Mouse (Mus musculus) CH12.LX (cell line): ENCODE measurements around the gene Tbc1d14. TPM values are rescaled to one million over a fixed set of nuclear protein-coding genes. Genes with fewer than 3 reads are reported as not detected.

Source experiments
- DNase-seq: peaks from one replicate; pipeline ENCODE4 v3.0.0-alpha.2; 2013; ENCODE audit errors: extremely low read depth
- H3K27ac ChIP-seq: 2 replicates; pipeline ENCODE4 v1.5.1; 2012; ENCODE audit warnings: low read depth, mild to moderate bottlenecking, control low read depth, moderate library complexity; ENCODE audit not compliant: insufficient read depth
- H3K27me3 ChIP-seq: replicated peaks from 2 replicates; pipeline ENCODE3; 2012; ENCODE audit warnings: inconsistent platforms
- H3K36me3 ChIP-seq, 2 experiments: replicated peaks in 1 of 2; 2 replicates each; pipeline versions ENCODE3 to v1.6.1; 2012; ENCODE audit warnings: inconsistent platforms in 1 of 2, low read length in 1 of 2, mild to moderate bottlenecking in 1 of 2, mixed read lengths in 1 of 2, moderate library complexity in 1 of 2; ENCODE audit not compliant: control insufficient read depth in 1 of 2, insufficient read depth in 1 of 2
- H3K4me1 ChIP-seq, 2 experiments: 2 replicates each; pipeline ENCODE4 v1.6.1; 2012; ENCODE audit warnings: inconsistent platforms in 1 of 2, moderate library complexity in 1 of 2; ENCODE audit not compliant: insufficient read depth in 2 of 2, control insufficient read depth in 1 of 2
- H3K4me2 ChIP-seq: 2 replicates; pipeline ENCODE4 v1.6.1; 2012; ENCODE audit warnings: low read depth, mild to moderate bottlenecking, control low read depth; ENCODE audit not compliant: poor library complexity, insufficient read depth, severe bottlenecking
- H3K4me3 ChIP-seq, 3 experiments: fragments of 150-350 bp in 1 of 3; sonication (generic) in 1 of 3; replicated peaks in 1 of 3; 2 replicates each; pipeline versions ENCODE3 to v1.5.1; 2011 to 2012; ENCODE audit warnings: low read depth in 2 of 3, low read length in 2 of 3, mild to moderate bottlenecking in 2 of 3, moderate library complexity in 2 of 3, control low read depth in 1 of 3, improper control_type of control experiment in 1 of 3, inconsistent platforms in 1 of 3, mixed read lengths in 1 of 3; ENCODE audit not compliant: poor library complexity in 1 of 3
- H3K79me2 ChIP-seq: replicated peaks from 2 replicates; pipeline ENCODE4 v1.6.1; 2012; ENCODE audit warnings: mild to moderate bottlenecking, moderate library complexity; ENCODE audit not compliant: control insufficient read depth, poor library complexity, insufficient read depth, severe bottlenecking; ENCODE audit errors: extremely low read depth
- H3K9ac ChIP-seq: 2 replicates; pipeline ENCODE4 v1.6.1; 2012; ENCODE audit warnings: low read depth, mild to moderate bottlenecking, control low read depth, moderate library complexity; ENCODE audit not compliant: insufficient read depth
- H3K9me3 ChIP-seq: replicated peaks from 2 replicates; pipeline ENCODE3; 2012; ENCODE audit warnings: low read length, inconsistent platforms, mixed read lengths
- BHLHE40 ChIP-seq: IDR thresholded peaks from 2 replicates; pipeline ENCODE4 v1.6.1; 2011; ENCODE audit warnings: mild to moderate bottlenecking, low read depth, low read length, improper control_type of control experiment
- CTCF ChIP-seq, 2 experiments: IDR thresholded peaks in 1 of 2; conservative IDR thresholded peaks in 1 of 2; 2 replicates each; pipeline ENCODE4 v1.5.1; 2011 to 2012; ENCODE audit warnings: low read depth in 2 of 2, low read length in 2 of 2, improper control_type of control experiment in 1 of 2, inconsistent platforms in 1 of 2, mild to moderate bottlenecking in 1 of 2, moderate library complexity in 1 of 2
- E2F4 ChIP-seq: IDR thresholded peaks from 2 replicates; pipeline ENCODE4 v1.6.1; 2011; ENCODE audit warnings: low read depth, low read length, improper control_type of control experiment; ENCODE audit not compliant: insufficient replicate concordance
- ETS1 ChIP-seq: conservative IDR thresholded peaks from 2 replicates; pipeline ENCODE4 v1.6.1; 2012; ENCODE audit warnings: low read depth, mild to moderate bottlenecking, inconsistent platforms, low read length, improper control_type of control experiment, moderate library complexity
- JUN ChIP-seq: IDR thresholded peaks from 2 replicates; pipeline ENCODE4 v1.6.1; 2011; ENCODE audit warnings: low read depth, mild to moderate bottlenecking, low read length, improper control_type of control experiment, moderate library complexity; ENCODE audit not compliant: insufficient read depth
- JUND ChIP-seq: conservative IDR thresholded peaks from 2 replicates; pipeline ENCODE4 v1.6.1; 2011; ENCODE audit warnings: low read depth, low read length, improper control_type of control experiment
- KAT2A ChIP-seq: IDR thresholded peaks from 2 replicates; pipeline ENCODE4 v1.6.1; 2012; ENCODE audit warnings: low read length, improper control_type of control experiment, inconsistent platforms; ENCODE audit not compliant: insufficient replicate concordance
- MAFK ChIP-seq: IDR thresholded peaks from 2 replicates; pipeline ENCODE4 v1.6.1; 2011; ENCODE audit warnings: low read length, improper control_type of control experiment; ENCODE audit not compliant: insufficient replicate concordance
- MXI1 ChIP-seq: IDR thresholded peaks from 2 replicates; pipeline ENCODE4 v1.6.1; 2011; ENCODE audit warnings: mild to moderate bottlenecking, low read depth, low read length, improper control_type of control experiment
- MYC ChIP-seq: IDR thresholded peaks from 2 replicates; pipeline ENCODE4 v1.6.1; 2011; ENCODE audit warnings: low read depth, mild to moderate bottlenecking, improper control_type of control experiment, low read length
- POLR2A ChIP-seq: IDR thresholded peaks from 2 replicates; pipeline ENCODE4 v1.6.1; 2011; ENCODE audit warnings: low read depth, mild to moderate bottlenecking, improper control_type of control experiment, low read length
- POLR2AphosphoS2 ChIP-seq: IDR thresholded peaks from 2 replicates; pipeline ENCODE4 v1.6.1; 2011; ENCODE audit warnings: low read depth, low read length, improper control_type of control experiment
- RAD21 ChIP-seq: IDR thresholded peaks from 2 replicates; pipeline ENCODE4 v1.6.1; 2011; ENCODE audit warnings: low read depth, mild to moderate bottlenecking, low read length, improper control_type of control experiment, moderate library complexity
- RCOR1 ChIP-seq: conservative IDR thresholded peaks from 2 replicates; pipeline ENCODE4 v1.6.1; 2012; ENCODE audit warnings: low read depth, mild to moderate bottlenecking, inconsistent platforms, low read length, improper control_type of control experiment
- SIN3A ChIP-seq: IDR thresholded peaks from 2 replicates; pipeline ENCODE4 v1.6.1; 2012; ENCODE audit warnings: low read length, improper control_type of control experiment, inconsistent platforms
- SMC3 ChIP-seq: IDR thresholded peaks from 2 replicates; pipeline ENCODE4 v1.6.1; 2011; ENCODE audit warnings: low read depth, low read length, improper control_type of control experiment
- TBP ChIP-seq: conservative IDR thresholded peaks from 2 replicates; pipeline ENCODE4 v1.6.1; 2011; ENCODE audit warnings: low read depth, low read length, improper control_type of control experiment
- UBTF ChIP-seq: IDR thresholded peaks from 2 replicates; pipeline ENCODE4 v1.6.1; 2012; ENCODE audit warnings: low read depth, mild to moderate bottlenecking, inconsistent platforms, low read length, improper control_type of control experiment, moderate library complexity
- USF2 ChIP-seq: conservative IDR thresholded peaks from 2 replicates; pipeline ENCODE4 v1.6.1; 2011; ENCODE audit warnings: low read depth, low read length, improper control_type of control experiment
- ZC3H11A ChIP-seq: IDR thresholded peaks from 2 replicates; pipeline ENCODE4 v1.6.1; 2012; ENCODE audit warnings: low read depth, mild to moderate bottlenecking, inconsistent platforms, low read length, improper control_type of control experiment
- ZKSCAN1 ChIP-seq: IDR thresholded peaks from 2 replicates; pipeline ENCODE4 v1.6.1; 2012; ENCODE audit warnings: low read depth, inconsistent platforms, low read length, improper control_type of control experiment, borderline replicate concordance
- dilution Hi-C: fragments of 300-500 bp; cut with MboI; formaldehyde crosslinking; loops from 2 replicates; pipeline ENCODE4 v1.14.3; 2020; ENCODE audit warnings: low sequenced_read_pairs; ENCODE audit not compliant: extremely low pct_unique_long_range_greater_than_20kb, extremely low pct_ligation_motif_present
- in situ Hi-C: fragments of 300-500 bp; cut with MboI; formaldehyde crosslinking; loops from 3 replicates; pipeline ENCODE4 v1.14.3; 2019; ENCODE audit warnings: low sequenced_read_pairs, low pct_ligation_motif_present, low pct_unique_long_range_greater_than_20kb, mixed read lengths
- polyA plus RNA-seq: library from polyadenylated mRNA; unstranded; fragments of >175 nt; gene quantifications from 2 replicates; pipeline ENCODE4 v1.2.1, GENCODE M21; 2012; ENCODE audit warnings: low read depth; ENCODE audit not compliant: insufficient read length
- total RNA-seq, 2 experiments: library from RNA; depleted of rRNA; stranded (reverse); fragments of 300-350 nt in 1 of 2; fragments of >200 nt in 1 of 2; gene quantifications; 2 replicates each; pipeline ENCODE4 v1.2.3; 2012 to 2014

Gene Tbc1d14
- total and polyA plus RNA-seq, 3 experiments = 5.7 to 29.1 (median 10.1) TPM

- H3K4me2 ChIP-seq = no peak overlapping the region
- in situ Hi-C loops = loop anchor here (5.0 kb wide), 1 partner anchor 139 kb away; no protein-coding TSS in a partner anchor
- no peak overlapping the region for H3K27ac ChIP-seq
- H3K4me1 ChIP-seq = no peaks in the 10 kb centered on the region
- H3K9ac ChIP-seq = no peak overlapping the region
- H3K36me3 ChIP-seq = peaks cover 62 to 95% of the 10 kb centered on the region in 2 experiments
- no peak overlapping the region for H3K4me3 ChIP-seq
- H3K79me2 ChIP-seq = no peaks in the 10 kb centered on the region
- dilution Hi-C loops = no loop called here
- no peak for DNase-seq
- no peaks in the 10 kb centered on the region for H3K9me3 ChIP-seq
- no peaks in the 10 kb centered on the region for H3K27me3 ChIP-seq
- TF ChIP-seq TBP = no peak
- no peak for TF ChIP-seq SIN3A
- no peak for TF ChIP-seq MAFK
- peak; percentile 79 for TF ChIP-seq RAD21
- peak; percentile 37 to 90; a peak in 3 of 4 replicates for TF ChIP-seq CTCF (conservative IDR thresholded peaks at IDR 0.05 in 1 of 2, IDR thresholded peaks at IDR 0.05 in 1 of 2; ENCODE audit: low read depth in 2 of 2, low read length in 2 of 2)
- no peak for TF ChIP-seq POLR2A
- no peak for TF ChIP-seq MXI1
- TF ChIP-seq ZC3H11A = peak; percentile 44; the same call in 1 of the 2 replicates
- TF ChIP-seq SMC3 = peak; percentile 92
- TF ChIP-seq ETS1 = no peak
- no peak for TF ChIP-seq KAT2A
- no peak for TF ChIP-seq E2F4
Observed at GRCm38 (mm10) chr5:36603031-36603430, 10.0 kb upstream of the Tbc1d14 start.

- Histone ChIP-seq H3K9ac (no peak overlapping the region), H3K36me3 (peaks cover 57 to 87% of the 10 kb centered on the region in 2 experiments), H3K4me2 (no peak overlapping the region), H3K4me1 (no peaks in the 10 kb centered on the region), H3K4me3 (no peak overlapping the region), H3K27ac (no peak overlapping the region), H3K79me2 (no peaks in the 10 kb centered on the region), H3K9me3 (no peaks in the 10 kb centered on the region), H3K27me3 (no peaks in the 10 kb centered on the region)
- in situ Hi-C loops = loop anchor here (5.0 kb wide), 1 partner anchor 140 kb away; no protein-coding TSS in a partner anchor
- TF ChIP-seq ETS1 (no peak), UBTF (no peak), MYC (no peak), CTCF (conservative IDR thresholded peaks at IDR 0.05 in 1 of 2, IDR thresholded peaks at IDR 0.05 in 1 of 2; ENCODE audit: low read depth in 2 of 2, low read length in 2 of 2) (no peak), POLR2AphosphoS2 (no peak), JUN (no peak), USF2 (no peak), SMC3 (no peak), ZKSCAN1 (no peak), JUND (no peak), RCOR1 (no peak), KAT2A (no peak), BHLHE40 (no peak)
- dilution Hi-C loops = no loop called here
- no peak for DNase-seq
Observed at GRCm38 (mm10) chr5:36602028-36602427, 9.0 kb upstream of the Tbc1d14 start.
